Mouse (Mus musculus) forebrain, embryonic 16.5 days (tissue): ENCODE measurements around the gene Slc48a1. TPM values are rescaled to one million over a fixed set of nuclear protein-coding genes. Genes with fewer than 3 reads are reported as not detected.

ENCODE experiments used
- ATAC-seq: fragments of 200-750 bp; cut with Nextera tagmentation; 2 replicates; pipeline ENCODE4 v1.8.0; 2017; ENCODE audit warnings: mild to moderate bottlenecking, moderate library complexity
- H3K27ac ChIP-seq: fragments of 300-500 bp; sonication (generic); 2 replicates; pipeline ENCODE4 v1.5.1; 2014; ENCODE audit warnings: low read length, control low read depth
- H3K27me3 ChIP-seq: fragments of 300-500 bp; sonication (generic); replicated peaks from 2 replicates; pipeline ENCODE4 v1.6.1; 2014; ENCODE audit warnings: low read length; ENCODE audit not compliant: control insufficient read depth, insufficient read depth
- H3K36me3 ChIP-seq: fragments of 300-500 bp; sonication (generic); 2 replicates; pipeline ENCODE4 v1.6.1; 2014; ENCODE audit not compliant: control insufficient read depth, insufficient read depth
- H3K4me1 ChIP-seq: fragments of 300-500 bp; sonication (generic); replicated peaks from 2 replicates; pipeline ENCODE4 v1.6.1; 2014; ENCODE audit warnings: low read length; ENCODE audit not compliant: control insufficient read depth, insufficient read depth
- H3K4me2 ChIP-seq: fragments of 300-500 bp; sonication (generic); 2 replicates; pipeline ENCODE4 v1.6.1; 2014; ENCODE audit warnings: mild to moderate bottlenecking, low read length, control low read depth
- H3K4me3 ChIP-seq: fragments of 300-500 bp; sonication (generic); replicated peaks from 2 replicates; pipeline ENCODE4 v1.5.1; 2014; ENCODE audit warnings: mild to moderate bottlenecking, low read length, control low read depth
- H3K9ac ChIP-seq: fragments of 300-500 bp; sonication (generic); replicated peaks from 2 replicates; pipeline ENCODE4 v1.6.1; 2014; ENCODE audit warnings: low read depth, low read length, control low read depth
- H3K9me3 ChIP-seq: fragments of 300-500 bp; sonication (generic); 2 replicates; pipeline ENCODE4 v1.6.1; 2016; ENCODE audit warnings: low read length; ENCODE audit not compliant: control insufficient read depth
- WGBS: fragments of 180-500 bp; shearing (Covaris S2); extraction: QIAGEN DNeasy Blood & Tissue Kit; methylation state at CpG from one replicate; pipeline ENCODE4 v1.1.7; 2014; 5-methylcytosine and 5-hydroxymethylcytosine counted together
- polyA plus RNA-seq: library from polyadenylated mRNA; unstranded; fragments of >200 nt; fragmentation: Nextera tagmentation; extraction: Ambion mirVana; gene quantifications from 2 replicates; pipeline ENCODE4 v1.2.1, GENCODE M21; 2015

The Slc48a1 gene
- polyA plus RNA-seq, 1 experiment from 2014 or later = 78.2 TPM

DNA sequence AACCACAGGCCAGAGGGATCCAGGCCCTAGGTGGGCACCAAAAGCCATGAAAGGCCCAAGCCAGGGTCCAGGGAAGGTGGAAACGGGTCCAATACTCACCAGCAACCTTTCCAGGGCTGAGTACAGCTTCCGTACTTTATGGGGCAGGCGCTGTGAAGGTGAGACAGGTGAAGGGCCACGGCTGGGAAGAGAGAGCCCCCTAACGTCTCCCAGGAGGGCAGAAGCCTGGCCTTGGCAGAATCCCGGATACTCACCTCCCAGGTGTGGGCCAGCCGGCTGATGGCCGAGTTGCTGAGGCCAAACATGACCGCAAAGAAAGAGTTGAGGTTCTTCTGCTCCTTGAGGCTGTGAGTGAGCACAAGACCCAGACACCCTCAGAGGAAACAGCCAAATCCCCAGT lies 28.9 kb upstream of the Slc48a1 start:
- ATAC-seq = no peak
- H3K4me1 ChIP-seq = peaks cover 11% of the 10 kb centered on the region
- H3K4me2 ChIP-seq = no peak overlapping the region
- H3K27ac ChIP-seq = no peak overlapping the region
- no peak overlapping the region for H3K9ac ChIP-seq
- no peak overlapping the region for H3K4me3 ChIP-seq
- WGBS = 94% methylated on average over 9 of the region's 9 CpGs
- H3K27me3 ChIP-seq = no peaks in the 10 kb centered on the region
- no peaks in the 10 kb centered on the region for H3K36me3 ChIP-seq
- H3K9me3 ChIP-seq = no peaks in the 10 kb centered on the region

GRCm38 (mm10) chr15:97749841-97750240 lies 28.5 kb upstream of the Slc48a1 start:
- Histone ChIP-seq H3K4me3 (no peak overlapping the region), H3K9me3 (no peaks in the 10 kb centered on the region), H3K27ac (no peak overlapping the region), H3K36me3 (no peaks in the 10 kb centered on the region), H3K9ac (no peak overlapping the region), H3K4me1 (peaks cover 11% of the 10 kb centered on the region), H3K4me2 (no peak overlapping the region), H3K27me3 (no peaks in the 10 kb centered on the region)
- no peak for ATAC-seq
- 90% methylated on average over 13 of the region's 13 CpGs for WGBS

DNA sequence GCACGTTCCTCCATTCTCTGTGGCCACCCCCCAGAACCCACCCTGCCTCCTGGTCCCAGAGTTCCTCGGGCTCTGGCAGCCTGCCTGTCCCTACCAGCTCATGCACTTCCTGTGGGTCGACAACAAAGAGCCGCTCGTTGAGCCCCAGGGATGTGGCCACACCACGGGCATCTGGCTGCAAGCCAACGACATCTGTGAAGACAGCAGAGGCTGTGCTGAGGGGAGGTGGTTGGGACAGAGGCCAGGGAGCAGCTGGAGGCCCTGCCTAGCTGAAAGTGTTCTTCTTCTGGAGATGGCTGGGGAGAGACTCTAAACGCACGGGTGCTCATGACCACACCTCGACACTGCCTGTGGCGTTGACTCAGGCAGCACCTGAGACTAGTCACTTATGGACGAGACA lies 27.6 kb upstream of the Slc48a1 start:
- H3K27ac ChIP-seq = no peak overlapping the region

DNA sequence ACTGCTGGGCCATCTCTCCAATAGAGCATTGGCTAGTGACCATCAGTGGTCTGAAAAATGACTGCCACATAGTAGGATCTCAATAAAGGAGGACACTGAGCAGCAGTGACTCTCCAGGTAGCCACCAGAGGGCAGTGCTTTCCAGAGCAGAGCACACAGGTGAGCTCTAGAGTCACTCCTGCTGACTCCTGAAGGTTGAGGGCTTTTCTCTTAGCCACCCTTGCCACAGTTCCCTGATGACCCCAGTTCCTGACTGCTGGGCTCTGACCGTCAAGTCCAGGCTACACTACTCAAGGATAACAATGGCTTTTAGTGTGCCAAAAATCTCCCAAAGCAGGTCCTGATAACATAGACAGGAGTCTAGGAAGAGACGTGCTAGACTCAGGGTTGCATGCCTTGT lies 26.6 kb upstream of the Slc48a1 start:
- WGBS = 85% methylated on average over 2 of the region's 2 CpGs
- Histone ChIP-seq H3K4me2 (no peak overlapping the region), H3K4me1 (peaks cover 11% of the 10 kb centered on the region)

More for the DNA sequence above, 27.6 kb upstream of the Slc48a1 start:
- no peak overlapping the region for H3K4me3 ChIP-seq
- no peak overlapping the region for H3K9ac ChIP-seq
- peak; percentile 87 for ATAC-seq
- H3K4me1 ChIP-seq = peaks cover 11% of the 10 kb centered on the region
- H3K27me3 ChIP-seq = no peaks in the 10 kb centered on the region
- no peaks in the 10 kb centered on the region for H3K9me3 ChIP-seq
- no peak overlapping the region for H3K4me2 ChIP-seq
- WGBS = 9% methylated on average over 12 of the region's 12 CpGs
- no peaks in the 10 kb centered on the region for H3K36me3 ChIP-seq

GRCm38 (mm10) chr15:97752491-97752890 lies 25.8 kb upstream of the Slc48a1 start:
- H3K9ac ChIP-seq = no peak overlapping the region
- no peak overlapping the region for H3K27ac ChIP-seq
- 96% methylated on average over 5 of the region's 5 CpGs for WGBS
- H3K4me1 ChIP-seq = peaks cover 11% of the 10 kb centered on the region
- no peak for ATAC-seq
- no peaks in the 10 kb centered on the region for H3K27me3 ChIP-seq
- no peaks in the 10 kb centered on the region for H3K36me3 ChIP-seq
- no peak overlapping the region for H3K4me2 ChIP-seq
- H3K4me3 ChIP-seq = no peak overlapping the region
- no peaks in the 10 kb centered on the region for H3K9me3 ChIP-seq

More for the DNA sequence above, 26.6 kb upstream of the Slc48a1 start:
- Histone ChIP-seq H3K9ac (no peak overlapping the region), H3K9me3 (no peaks in the 10 kb centered on the region), H3K4me3 (no peak overlapping the region), H3K27ac (no peak overlapping the region), H3K27me3 (no peaks in the 10 kb centered on the region), H3K36me3 (no peaks in the 10 kb centered on the region)
- ATAC-seq = no peak

DNA sequence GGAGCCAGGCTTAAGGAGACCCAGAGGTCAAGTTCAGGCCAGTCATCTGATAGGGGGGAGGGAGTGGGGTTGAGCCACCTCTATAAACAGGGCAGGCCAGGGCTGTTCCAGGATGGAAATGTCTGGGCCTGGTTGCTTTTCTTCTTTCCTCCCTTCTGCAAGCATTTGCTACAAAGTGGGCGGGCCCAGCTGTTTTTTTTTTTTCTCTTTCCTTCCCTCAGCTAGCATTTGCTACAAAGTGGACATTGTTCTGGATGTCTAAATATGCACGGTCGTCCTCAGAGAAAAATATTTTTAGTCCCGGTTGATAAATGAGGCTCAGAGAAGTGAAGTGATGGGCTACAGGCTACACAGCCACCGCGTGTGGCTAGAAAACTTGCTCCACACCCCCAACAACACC lies 23.8 kb upstream of the Slc48a1 start:
- no peak for ATAC-seq
- Histone ChIP-seq H3K27ac (no peak overlapping the region), H3K9me3 (no peaks in the 10 kb centered on the region), H3K9ac (no peak overlapping the region), H3K4me1 (peaks cover 11% of the 10 kb centered on the region), H3K27me3 (no peaks in the 10 kb centered on the region), H3K36me3 (no peaks in the 10 kb centered on the region), H3K4me2 (no peak overlapping the region), H3K4me3 (no peak overlapping the region)
- WGBS = 46% methylated on average over 6 of the region's 6 CpGs

DNA sequence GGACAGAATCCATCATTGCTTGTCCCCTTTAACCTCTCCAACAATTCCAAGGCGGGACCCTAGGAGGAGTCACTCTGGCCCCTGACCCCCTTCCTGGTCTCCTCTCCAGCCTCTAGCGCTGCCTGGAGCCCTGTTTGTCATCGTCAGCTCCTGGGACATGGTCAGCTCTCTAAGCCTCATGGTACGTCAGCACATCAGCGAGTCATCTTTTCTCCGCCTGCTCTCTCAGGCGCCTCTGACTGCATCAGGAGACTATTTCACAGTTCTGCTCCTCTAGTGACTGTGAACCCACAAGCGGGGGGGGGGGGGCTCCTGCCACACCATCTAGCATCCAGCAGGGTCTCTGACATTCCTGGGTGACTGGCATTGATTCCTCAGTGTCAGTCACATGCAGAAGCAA lies 23.0 kb upstream of the Slc48a1 start:
- H3K9me3 ChIP-seq = no peaks in the 10 kb centered on the region
- no peak overlapping the region for H3K9ac ChIP-seq
- no peak overlapping the region for H3K27ac ChIP-seq
- peaks cover 6% of the 10 kb centered on the region for H3K4me1 ChIP-seq
- 60% methylated on average over 8 of the region's 8 CpGs for WGBS
- no peaks in the 10 kb centered on the region for H3K36me3 ChIP-seq
- no peak overlapping the region for H3K4me3 ChIP-seq
- no peak overlapping the region for H3K4me2 ChIP-seq
- ATAC-seq = no peak
- H3K27me3 ChIP-seq = no peaks in the 10 kb centered on the region

- H3K4me3 ChIP-seq = no peak overlapping the region
- no peak overlapping the region for H3K9ac ChIP-seq
- no peak overlapping the region for H3K4me2 ChIP-seq
- H3K9me3 ChIP-seq = no peaks in the 10 kb centered on the region
- no peaks in the 10 kb centered on the region for H3K27me3 ChIP-seq
- no peaks in the 10 kb centered on the region for H3K4me1 ChIP-seq
- WGBS = 88% methylated on average over 9 of the region's 9 CpGs
- no peak overlapping the region for H3K27ac ChIP-seq
- H3K36me3 ChIP-seq = no peaks in the 10 kb centered on the region
- no peak for ATAC-seq
Observed at GRCm38 (mm10) chr15:97760006-97760405, 18.3 kb upstream of the Slc48a1 start.

DNA sequence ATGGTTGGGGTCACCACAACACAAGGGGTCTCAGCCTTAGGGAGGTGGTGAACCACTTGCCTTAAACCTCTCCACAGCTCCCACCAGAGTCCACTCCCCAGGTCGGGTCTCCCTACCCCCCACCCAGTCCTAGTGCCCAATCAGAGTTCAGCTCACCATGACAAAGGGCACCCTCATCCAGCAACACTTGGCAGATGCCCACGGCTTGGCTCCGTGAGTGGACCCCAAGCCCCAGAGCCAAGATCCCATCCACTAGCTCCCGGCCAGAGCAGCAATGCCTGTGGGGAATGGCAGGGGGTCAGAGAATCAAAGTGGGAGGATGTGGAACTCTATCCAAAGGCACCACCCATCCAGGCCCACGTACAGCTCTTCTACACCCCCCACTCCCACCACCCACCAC lies 17.4 kb upstream of the Slc48a1 start:
- no peak overlapping the region for H3K27ac ChIP-seq
- H3K4me3 ChIP-seq = no peak overlapping the region
- ATAC-seq = no peak
- no peaks in the 10 kb centered on the region for H3K27me3 ChIP-seq
- peaks cover 4% of the 10 kb centered on the region for H3K4me1 ChIP-seq
- H3K36me3 ChIP-seq = no peaks in the 10 kb centered on the region
- no peaks in the 10 kb centered on the region for H3K9me3 ChIP-seq
- H3K9ac ChIP-seq = no peak overlapping the region
- 58% methylated on average over 5 of the region's 5 CpGs for WGBS
- no peak overlapping the region for H3K4me2 ChIP-seq

GRCm38 (mm10) chr15:97761438-97761837 lies 16.9 kb upstream of the Slc48a1 start:
- Histone ChIP-seq H3K27ac (no peak overlapping the region), H3K36me3 (no peaks in the 10 kb centered on the region), H3K4me1 (peaks cover 8% of the 10 kb centered on the region), H3K9me3 (no peaks in the 10 kb centered on the region), H3K9ac (no peak overlapping the region), H3K27me3 (no peaks in the 10 kb centered on the region), H3K4me3 (no peak overlapping the region), H3K4me2 (no peak overlapping the region)
- ATAC-seq = no peak
- 47% methylated on average over 13 of the region's 13 CpGs for WGBS
